In the genomic region with DNA sequence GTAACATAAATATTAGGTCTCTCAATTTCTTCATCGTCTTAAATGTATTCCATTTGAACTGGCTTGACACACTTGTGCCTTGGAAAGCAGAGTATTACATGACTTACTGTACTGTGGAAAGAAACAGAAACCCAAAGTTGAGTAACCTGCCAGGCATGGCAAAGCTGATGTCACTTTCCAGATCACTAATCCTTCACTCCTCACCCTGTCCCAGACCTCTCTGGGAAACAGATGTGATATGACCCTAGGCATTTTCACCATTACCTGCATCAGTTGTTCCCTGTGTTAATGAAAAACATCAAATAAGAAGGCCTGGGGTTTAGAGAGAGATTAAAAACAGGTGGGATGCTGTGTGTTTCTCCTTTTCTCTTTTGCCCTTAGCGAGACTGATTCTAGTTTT, we compare ENCODE assay signal across 26 mouse cellular contexts.
DNase-seq lines count a peak whose midpoint lies in the region; ATAC-seq and TF ChIP-seq lines count a peak whose summit lies in the region.
"Had no signal": no experiment of that assay in that cellular context is flagged by ENCODE, and none has a peak within 500 bp of the region (broad histone marks: within the 10 kb centered on the region; RNA-seq: fewer than 3 reads in every experiment).

No protein-coding gene starts in this region.

- H3K4me1 ChIP-seq in kidney, embryonic 14.5 days (ENCODE audit: control insufficient read depth, insufficient read depth, low read length), result no peaks in the 10 kb centered on the region
- no peaks in the 10 kb centered on the region for H3K4me1 ChIP-seq in forebrain, postnatal 0 days (ENCODE audit: insufficient read depth)
- no peaks in the 10 kb centered on the region for H3K4me1 ChIP-seq in hindbrain, embryonic 13.5 days (replicated peaks)
- H3K4me1 ChIP-seq: embryonic facial prominence, embryonic 15.5 days; heart, embryonic 13.5 days; hindbrain, embryonic 15.5 days; lung, embryonic 15.5 days; midbrain, embryonic 13.5 days; neural tube, embryonic 13.5 days had no signal

- H3K4me2 ChIP-seq in kidney, embryonic 14.5 days (replicated peaks; ENCODE audit: low read depth, low read length), result no peak overlapping the region
- H3K4me2 ChIP-seq in forebrain, postnatal 0 days (ENCODE audit: low read depth), result no peak overlapping the region
- no peak overlapping the region for H3K4me2 ChIP-seq in hindbrain, embryonic 13.5 days
- H3K4me2 ChIP-seq: embryonic facial prominence, embryonic 15.5 days; heart, embryonic 13.5 days; hindbrain, embryonic 15.5 days; limb, embryonic 12.5 days; liver, embryonic 11.5 days; lung, embryonic 15.5 days; midbrain, embryonic 13.5 days; neural tube, embryonic 13.5 days had no signal

- no peak overlapping the region for H3K27ac ChIP-seq in kidney, embryonic 14.5 days (ENCODE audit: low read depth, low read length)
- no peak overlapping the region for H3K27ac ChIP-seq in forebrain, postnatal 0 days (ENCODE audit: low read depth, low read length)
- no peak overlapping the region for H3K27ac ChIP-seq in hindbrain, embryonic 13.5 days
- H3K27ac ChIP-seq: embryonic facial prominence, embryonic 15.5 days; gastrocnemius, adult 2 months; heart, adult 2 months; heart, embryonic 13.5 days; hindbrain, embryonic 15.5 days; limb, embryonic 12.5 days; lung, embryonic 15.5 days; midbrain, embryonic 13.5 days; neural tube, embryonic 13.5 days had no signal

- H3K36me3 ChIP-seq in kidney, embryonic 14.5 days (ENCODE audit: control insufficient read depth, insufficient read depth, low read length), result no peaks in the 10 kb centered on the region
- H3K36me3 ChIP-seq in forebrain, postnatal 0 days (ENCODE audit: insufficient read depth), result no peaks in the 10 kb centered on the region
- no peaks in the 10 kb centered on the region for H3K36me3 ChIP-seq in hindbrain, embryonic 13.5 days
- H3K36me3 ChIP-seq: embryonic facial prominence, embryonic 15.5 days; heart, embryonic 13.5 days; hindbrain, embryonic 15.5 days; limb, embryonic 12.5 days; lung, embryonic 15.5 days; midbrain, embryonic 13.5 days; neural tube, embryonic 13.5 days had no signal

- TF ChIP-seq CTCF in forebrain, postnatal 0 days (IDR thresholded peaks at IDR 0.05; ENCODE audit: low read depth), result no peak

- no peaks in the 10 kb centered on the region for H3K9me3 ChIP-seq in kidney, embryonic 14.5 days (ENCODE audit: control insufficient read depth, low read length)
- no peaks in the 10 kb centered on the region for H3K9me3 ChIP-seq in forebrain, postnatal 0 days (ENCODE audit: low read length)
- H3K9me3 ChIP-seq in hindbrain, embryonic 13.5 days, result no peaks in the 10 kb centered on the region
- H3K9me3 ChIP-seq: embryonic facial prominence, embryonic 15.5 days; heart, embryonic 13.5 days; hindbrain, embryonic 15.5 days; limb, embryonic 12.5 days; lung, embryonic 15.5 days; midbrain, embryonic 13.5 days; neural tube, embryonic 13.5 days had no signal

- H3K9ac ChIP-seq in kidney, embryonic 14.5 days (ENCODE audit: low read depth, low read length), result no peak overlapping the region
- H3K9ac ChIP-seq in forebrain, postnatal 0 days, result no peak overlapping the region
- no peak overlapping the region for H3K9ac ChIP-seq in hindbrain, embryonic 13.5 days
- H3K9ac ChIP-seq: embryonic facial prominence, embryonic 15.5 days; heart, embryonic 13.5 days; hindbrain, embryonic 15.5 days; limb, embryonic 12.5 days; lung, embryonic 15.5 days; midbrain, embryonic 13.5 days; neural tube, embryonic 13.5 days had no signal

- H3K27me3 ChIP-seq in kidney, embryonic 14.5 days (ENCODE audit: control insufficient read depth, insufficient read depth, low read length), result no peaks in the 10 kb centered on the region
- no peaks in the 10 kb centered on the region for H3K27me3 ChIP-seq in forebrain, postnatal 0 days (ENCODE audit: insufficient read depth, low read length)
- H3K27me3 ChIP-seq in hindbrain, embryonic 13.5 days, result no peaks in the 10 kb centered on the region
- H3K27me3 ChIP-seq: embryonic facial prominence, embryonic 15.5 days; heart, embryonic 13.5 days; hindbrain, embryonic 15.5 days; limb, embryonic 12.5 days; lung, embryonic 15.5 days; midbrain, embryonic 13.5 days; neural tube, embryonic 13.5 days had no signal

- peak; percentile 73; the same call in 1 of the 2 replicates for ATAC-seq in kidney, embryonic 14.5 days (ENCODE audit: low FRiP score, low TSS enrichment)
- ATAC-seq in forebrain, postnatal 0 days, result no peak
- ATAC-seq in hindbrain, embryonic 13.5 days (ENCODE audit: low FRiP score), result no peak
- ATAC-seq: CD4-positive, CD25-positive, alpha-beta regulatory T cell, adult 4 months; forebrain, embryonic 14.5 days; midbrain, embryonic 13.5 days had no signal

- H3K4me3 ChIP-seq in kidney, embryonic 14.5 days (ENCODE audit: low read length), result no peak overlapping the region
- H3K4me3 ChIP-seq in forebrain, postnatal 0 days (ENCODE audit: low read depth, low read length), result no peak overlapping the region
- H3K4me3 ChIP-seq in hindbrain, embryonic 13.5 days, result no peak overlapping the region
- H3K4me3 ChIP-seq: embryonic facial prominence, embryonic 15.5 days; gastrocnemius, adult 2 months; heart, adult 2 months; heart, embryonic 13.5 days; hindbrain, embryonic 15.5 days; limb, embryonic 12.5 days; lung, embryonic 15.5 days; midbrain, embryonic 13.5 days; neural tube, embryonic 13.5 days had no signal

- 36% methylated on average over 2 of the region's 2 CpGs for WGBS in kidney, embryonic 14.5 days
- 88% methylated on average over 2 of the region's 2 CpGs for WGBS in forebrain, postnatal 0 days
- 79% methylated on average over 2 of the region's 2 CpGs for WGBS in hindbrain, embryonic 13.5 days

- no peak for DNase-seq in kidney, adult 11 months
- peak; percentile 1 for DNase-seq in embryo, embryonic 11.5 days (ENCODE audit: low read depth, low spot score)
- peak; percentile 68 for DNase-seq in gonadal fat pad, adult 2 months (ENCODE audit: low read depth)
- peak; percentile 1 for DNase-seq in mesoderm, embryonic 11.5 days (ENCODE audit: low read depth, low spot score)
- DNase-seq in forebrain, postnatal 0 days, result no peak
- DNase-seq: adrenal gland, postnatal 36 days; cerebellum, adult 18-20 months; cerebellum, postnatal 10 days; gastrocnemius, adult 2 months; gastrocnemius, postnatal 36 days; heart, adult 2 months; heart, postnatal 10 days; kidney, adult 2 months; thymus, postnatal 4 days had no signal

Comparison
In these comparisons a context has a peak if more than half of its experiments do, and no peak if none do; other contexts are left out.
1. DNase-seq: peak in embryo, embryonic 11.5 days (single experiment), gonadal fat pad, adult 2 months (single experiment) and mesoderm, embryonic 11.5 days (single experiment); none in kidney, adult 11 months (single experiment) and forebrain, postnatal 0 days (single experiment).